In genomic region chr8:48136804-48137650, GRCm38 (mm10) we compare ENCODE assay signal across 14 mouse cellular contexts. TPM values are rescaled to one million over a fixed set of nuclear protein-coding genes. Genes with fewer than 3 reads are reported as not detected.
DNase-seq lines count a peak whose midpoint lies in the region; ATAC-seq lines count a peak whose summit lies in the region.
"Had no signal": no experiment of that assay in that cellular context is flagged by ENCODE, and none has a peak within 500 bp of the region (broad histone marks: within the 10 kb centered on the region; RNA-seq: fewer than 3 reads in every experiment).

No protein-coding gene starts in this region.

- DNase-seq in hindbrain, embryonic 11.5 days (ENCODE audit: low spot score), result no peak
- DNase-seq in hindbrain, embryonic 10.5 days (ENCODE audit: low spot score), result no peak
- peak; percentile 75 for DNase-seq in ES-CJ7 (ENCODE audit: low read depth, low spot score)
- no peak for DNase-seq in spleen, adult 18-20 months
- no peak for DNase-seq in heart, postnatal 10 days
- no peak for DNase-seq in cerebellum, postnatal 4 days (ENCODE audit: low spot score in 2 of 2)
- DNase-seq: adrenal gland, adult 2 months; B cell, adult 2 months; cerebellum, adult 11 months; kidney, postnatal 25 days; liver, embryonic 13.5 days had no signal

- H3K4me2 ChIP-seq in hindbrain, embryonic 11.5 days (replicated peaks; ENCODE audit: low read depth, low read length), result no peak overlapping the region
- H3K4me2 ChIP-seq in forebrain, embryonic 16.5 days (ENCODE audit: low read length), result peak overlapping the region; percentile 47
- H3K4me2 ChIP-seq in limb, embryonic 13.5 days (replicated peaks), result peak overlapping the region; percentile 7
- H3K4me2 ChIP-seq: liver, embryonic 13.5 days had no signal

- no peak; the same call in 1 of the 2 replicates for ATAC-seq in hindbrain, embryonic 11.5 days (ENCODE audit: low FRiP score)
- ATAC-seq in forebrain, embryonic 16.5 days, result peak; percentile 31
- ATAC-seq in limb, embryonic 13.5 days (ENCODE audit: low FRiP score, low read depth), result 0 out of 2 replicates have a peak, but pooled peaks have one; percentile 6

- H3K9me3 ChIP-seq in hindbrain, embryonic 11.5 days (ENCODE audit: control insufficient read depth, low read length), result no peaks in the 10 kb centered on the region
- no peaks in the 10 kb centered on the region for H3K9me3 ChIP-seq in hindbrain, embryonic 10.5 days
- H3K9me3 ChIP-seq in forebrain, embryonic 16.5 days (ENCODE audit: control insufficient read depth, low read length), result no peaks in the 10 kb centered on the region
- no peaks in the 10 kb centered on the region for H3K9me3 ChIP-seq in limb, embryonic 13.5 days
- H3K9me3 ChIP-seq: embryonic facial prominence, embryonic 10.5 days; liver, embryonic 13.5 days had no signal

- H3K4me1 ChIP-seq in hindbrain, embryonic 11.5 days (replicated peaks; ENCODE audit: control insufficient read depth, insufficient read depth, low read length), result no peaks in the 10 kb centered on the region
- H3K4me1 ChIP-seq in hindbrain, embryonic 10.5 days (replicated peaks), result 0 out of 2 replicates have a peak, but pooled peaks cover 3% of the 10 kb centered on the region
- peaks cover 22% of the 10 kb centered on the region for H3K4me1 ChIP-seq in forebrain, embryonic 16.5 days (replicated peaks; ENCODE audit: control insufficient read depth, insufficient read depth, low read length)
- peaks cover 26% of the 10 kb centered on the region for H3K4me1 ChIP-seq in limb, embryonic 13.5 days
- H3K4me1 ChIP-seq: liver, embryonic 13.5 days had no signal

- peak overlapping the region; percentile 2; the same call in 1 of the 2 replicates for H3K27ac ChIP-seq in hindbrain, embryonic 11.5 days (ENCODE audit: low read depth, low read length)
- H3K27ac ChIP-seq in hindbrain, embryonic 10.5 days, result no peak overlapping the region
- peak overlapping the region; percentile 64 for H3K27ac ChIP-seq in forebrain, embryonic 16.5 days (ENCODE audit: low read length)
- no peak overlapping the region for H3K27ac ChIP-seq in limb, embryonic 13.5 days
- H3K27ac ChIP-seq: embryonic facial prominence, embryonic 10.5 days; liver, embryonic 13.5 days had no signal

- H3K9ac ChIP-seq in hindbrain, embryonic 11.5 days (ENCODE audit: low read depth, low read length), result no peak overlapping the region
- no peak overlapping the region for H3K9ac ChIP-seq in forebrain, embryonic 16.5 days (replicated peaks; ENCODE audit: low read depth, low read length)
- no peak overlapping the region for H3K9ac ChIP-seq in limb, embryonic 13.5 days
- H3K9ac ChIP-seq: liver, embryonic 13.5 days had no signal

- no peak overlapping the region for H3K4me3 ChIP-seq in hindbrain, embryonic 11.5 days (ENCODE audit: low read depth, low read length)
- no peak overlapping the region for H3K4me3 ChIP-seq in hindbrain, embryonic 10.5 days
- H3K4me3 ChIP-seq in forebrain, embryonic 16.5 days (replicated peaks; ENCODE audit: low read length), result peak overlapping the region; percentile 10; the same call in 1 of the 2 replicates
- H3K4me3 ChIP-seq in limb, embryonic 13.5 days, result no peak overlapping the region
- H3K4me3 ChIP-seq: embryonic facial prominence, embryonic 10.5 days; liver, embryonic 13.5 days had no signal

- intact Hi-C loops in heart, postnatal 10 days (cut with DNase I), result no loop called here

- 79% methylated on average over 30 of the region's 30 CpGs for WGBS in hindbrain, embryonic 11.5 days
- WGBS in hindbrain, embryonic 10.5 days, result 87% methylated on average over 30 of the region's 30 CpGs
- 49% methylated on average over 30 of the region's 30 CpGs for WGBS in forebrain, embryonic 16.5 days
- 46% methylated on average over 30 of the region's 30 CpGs for WGBS in limb, embryonic 13.5 days

- H3K27me3 ChIP-seq in hindbrain, embryonic 11.5 days (ENCODE audit: control insufficient read depth, insufficient read depth, low read length), result no peaks in the 10 kb centered on the region
- H3K27me3 ChIP-seq in hindbrain, embryonic 10.5 days (ENCODE audit: insufficient read depth, poor library complexity, severe bottlenecking), result no peaks in the 10 kb centered on the region
- no peaks in the 10 kb centered on the region for H3K27me3 ChIP-seq in forebrain, embryonic 16.5 days (replicated peaks; ENCODE audit: control insufficient read depth, insufficient read depth, low read length)
- no peaks in the 10 kb centered on the region for H3K27me3 ChIP-seq in limb, embryonic 13.5 days
- H3K27me3 ChIP-seq: liver, embryonic 13.5 days had no signal

- H3K36me3 ChIP-seq in hindbrain, embryonic 11.5 days (ENCODE audit: control insufficient read depth, insufficient read depth, low read length), result no peaks in the 10 kb centered on the region
- peaks cover 61% of the 10 kb centered on the region for H3K36me3 ChIP-seq in hindbrain, embryonic 10.5 days
- H3K36me3 ChIP-seq in forebrain, embryonic 16.5 days (ENCODE audit: control insufficient read depth, insufficient read depth), result no peaks in the 10 kb centered on the region
- H3K36me3 ChIP-seq in limb, embryonic 13.5 days, result peaks cover 43% of the 10 kb centered on the region

RNA-seq across cellular contexts. Expression of gene Dctd, which starts 38.1 kb away (rescaled TPM):
- polyA plus RNA-seq in hindbrain, embryonic 11.5 days (2014; fragmentation: Nextera tagmentation; extraction: Ambion mirVana), result 30.8 and 31.4 TPM in 2 replicates
- polyA plus RNA-seq in hindbrain, embryonic 10.5 days (2016; fragmentation: Nextera tagmentation; extraction: Ambion mirVana), result 27.8 and 41.0 TPM in 2 replicates
- 16.4 and 17.5 TPM in 2 replicates for polyA plus RNA-seq in forebrain, embryonic 16.5 days (2015; fragmentation: Nextera tagmentation; extraction: Ambion mirVana)
- 34.5 and 38.3 TPM in 2 replicates for polyA plus RNA-seq in limb, embryonic 13.5 days (2015; fragmentation: Nextera tagmentation; extraction: Ambion mirVana)
- 1 to 10 TPM; 3.8 to 6.0 TPM for total RNA-seq in heart, postnatal 10 days (2021)

Comparison
In these comparisons a context has a peak if more than half of its experiments do, and no peak if none do; other contexts are left out.
1. H3K27ac ChIP-seq: peak in hindbrain, embryonic 11.5 days (single experiment) and forebrain, embryonic 16.5 days (single experiment); none in hindbrain, embryonic 10.5 days (single experiment) and limb, embryonic 13.5 days (single experiment).